Mouse (Mus musculus): ENCODE measurements around the gene Pgr. TPM values are rescaled to one million over a fixed set of nuclear protein-coding genes. Genes with fewer than 3 reads are reported as not detected.

Pgr gene
- polyA plus RNA-seq (2012; ENCODE audit: low replicate concordance): 0.09 TPM in 1 of 2 replicates, not detected in the other

DNA sequence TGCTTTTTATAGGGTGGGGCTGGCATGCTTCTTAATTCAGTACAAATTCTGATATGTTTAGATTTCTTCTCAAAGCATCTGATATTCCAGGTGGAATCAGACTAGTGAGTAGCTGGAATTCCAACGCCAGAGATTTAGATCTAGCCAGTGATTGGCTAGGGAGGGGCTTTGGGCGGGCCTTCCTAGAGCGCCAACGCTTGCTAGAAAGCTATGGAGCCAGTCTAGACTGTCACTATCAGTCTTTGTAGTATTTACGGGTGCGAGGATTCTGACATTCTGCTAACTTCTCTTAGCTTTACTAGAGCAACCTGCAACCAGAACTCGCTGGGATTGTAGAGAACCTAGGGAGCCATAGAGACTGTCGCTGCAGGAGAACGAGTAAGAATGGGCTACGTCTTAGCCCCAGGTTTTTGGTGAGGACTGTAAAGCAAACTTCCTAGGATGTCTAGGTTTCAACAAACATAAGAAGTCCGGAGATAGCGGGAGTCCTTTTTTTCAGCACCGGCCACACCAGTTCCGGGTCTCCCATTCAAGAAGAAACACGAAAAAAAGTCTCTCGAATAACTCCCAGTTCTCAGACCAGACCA, at the start of gene Pgr:
Gene Pgr, plus strand, starts transcription at position 218 of the 587 bp plus-strand sequence.

DNA sequence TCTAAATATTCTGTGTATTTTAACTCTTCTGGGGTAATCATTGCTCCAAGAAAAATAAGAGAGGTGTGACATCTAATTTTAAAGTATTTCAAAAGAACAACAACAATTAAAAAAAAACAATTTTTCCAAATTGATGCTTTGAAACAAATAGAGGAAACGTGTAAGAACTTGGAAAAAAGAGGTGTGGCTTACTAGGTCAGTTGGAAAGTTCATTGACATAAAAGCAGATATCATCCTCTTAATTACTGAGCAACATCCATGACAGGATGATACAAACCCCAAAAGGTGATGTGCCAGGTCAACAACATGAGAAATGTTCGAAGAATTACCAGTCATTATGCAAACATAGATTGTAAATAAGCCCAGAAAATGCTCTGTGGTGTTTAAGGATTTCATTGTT, 71.9 kb downstream of the Pgr start, which contains the start of gene Gm16485:
Gene Gm16485, plus strand, starts transcription at position 301 of the 400 bp plus-strand sequence.

Other genes with a start within 250 kb of the Pgr start
- gene Gm16485, start 72.0 kb downstream of the Pgr start, polyA plus RNA-seq (2012; ENCODE audit: low replicate concordance): not detected in 2 replicates